Mouse (Mus musculus) liver, adult 2 months (tissue): ENCODE measurements around the gene Hist2h2bb.

Source experiments
- CTCF ChIP-seq: fragments of 200-500 bp; IDR thresholded peaks from 2 replicates; pipeline ENCODE4 v1.5.1; 2011; ENCODE audit warnings: low read depth, low read length, control low read depth
- POLR2A ChIP-seq: fragments of 200-500 bp; IDR thresholded peaks from 2 replicates; pipeline ENCODE4 v1.6.1; 2011; ENCODE audit warnings: low read length, control low read depth; ENCODE audit not compliant: insufficient read depth; ENCODE audit errors: extremely low read depth

- TF ChIP-seq POLR2A (no peak), CTCF (no peak)
Observed at GRCm38 (mm10) chr3:96306506-96306905, 37.0 kb downstream of the Hist2h2bb start.
